Mouse (Mus musculus): ENCODE measurements around the gene Abca9. TPM values are rescaled to one million over a fixed set of nuclear protein-coding genes. Genes with fewer than 3 reads are reported as not detected.

Abca9 gene
- 3.4 and 4.8 TPM in 2 replicates for polyA plus RNA-seq (2012; rRNA removed)

GRCm38 (mm10) chr11:110167459-110168251, at the start of gene Abca9:
Gene Abca9, minus strand, starts transcription at chr11:110168196.

GRCm38 (mm10) chr11:110095858-110096257, 72.1 kb downstream of the Abca9 start, which contains the start of gene Abca8a:
Gene Abca8a, minus strand, starts transcription at chr11:110095978.

Other genes with a start within 250 kb of the Abca9 start
- gene Abca8b, start 172.4 kb downstream of the Abca9 start, polyA plus RNA-seq (2012; rRNA removed), result 2.2 and 3.0 TPM in 2 replicates
- gene Abca8a, start 72.2 kb downstream of the Abca9 start, polyA plus RNA-seq (2012; rRNA removed), result 0.60 and 4.4 TPM in 2 replicates
- gene Abca6, start 83.6 kb upstream of the Abca9 start, polyA plus RNA-seq (2012; rRNA removed), result 0.23 and 0.40 TPM in 2 replicates
- gene Abca5, start 169.5 kb upstream of the Abca9 start, polyA plus RNA-seq (2012; rRNA removed), result 5.1 and 5.5 TPM in 2 replicates
- gene Map2k6, start 230.9 kb upstream of the Abca9 start, polyA plus RNA-seq (2012; rRNA removed), result 22.2 and 29.2 TPM in 2 replicates